Mouse (Mus musculus): ENCODE measurements around the gene Kdm1b.

Gene Kdm1b

DNA sequence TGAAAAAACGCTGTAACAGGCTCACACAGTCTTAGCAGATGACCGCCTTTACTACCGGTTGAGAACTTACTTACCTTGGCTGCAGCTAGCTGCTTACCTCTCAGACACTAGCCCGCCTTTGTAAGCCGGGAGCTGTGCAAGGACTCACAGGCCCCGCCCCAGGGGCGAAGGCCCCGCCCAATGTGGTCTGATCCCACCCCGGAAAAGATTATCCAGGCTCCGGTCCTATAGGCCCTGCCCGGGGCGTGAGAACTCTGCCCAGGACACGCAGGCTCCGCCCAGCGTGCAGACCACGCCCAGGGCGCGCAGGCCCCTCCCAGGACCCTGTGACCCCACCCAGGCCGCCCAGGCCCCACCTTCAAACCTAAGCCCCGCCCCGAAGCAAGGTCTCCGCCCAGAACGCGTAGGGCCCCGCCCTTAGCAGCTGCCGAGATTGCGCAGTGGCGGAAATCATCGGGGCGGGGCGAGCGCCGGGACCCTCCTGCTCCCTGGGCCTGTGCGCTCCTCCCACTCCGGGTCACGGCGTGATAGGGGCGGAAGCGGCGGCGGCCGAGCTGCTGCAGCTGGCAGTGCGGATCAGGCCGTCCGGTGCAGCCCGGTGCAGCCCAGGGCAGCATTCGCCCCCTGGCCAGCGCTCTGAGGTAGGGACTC, at the start of gene Kdm1b:
TSS of gene Kdm1b (plus strand) at position 470 of the 651 bp plus-strand sequence.
- DNase-seq, result peak; percentile 99

DNA sequence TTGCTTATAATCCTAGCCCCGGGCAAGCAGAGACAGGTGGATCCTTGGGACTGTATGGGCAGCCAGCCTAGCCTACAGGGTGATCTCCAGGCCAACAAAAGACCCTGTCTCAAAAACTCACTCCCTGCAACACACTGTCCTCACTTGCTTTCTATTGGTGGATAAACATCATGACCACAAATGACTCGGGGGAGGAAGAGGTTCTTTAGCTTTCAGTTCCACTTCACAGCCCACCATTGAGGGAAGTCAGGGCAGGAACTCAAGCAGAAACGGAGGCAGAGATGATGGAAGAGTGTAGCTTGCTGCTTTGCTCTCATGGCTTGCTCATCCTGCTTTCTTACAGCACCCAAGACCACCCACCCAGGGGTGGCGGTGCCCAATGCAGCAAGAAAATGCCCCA, 45.9 kb upstream of the Kdm1b start:
- DNase-seq, result no peak

DNA sequence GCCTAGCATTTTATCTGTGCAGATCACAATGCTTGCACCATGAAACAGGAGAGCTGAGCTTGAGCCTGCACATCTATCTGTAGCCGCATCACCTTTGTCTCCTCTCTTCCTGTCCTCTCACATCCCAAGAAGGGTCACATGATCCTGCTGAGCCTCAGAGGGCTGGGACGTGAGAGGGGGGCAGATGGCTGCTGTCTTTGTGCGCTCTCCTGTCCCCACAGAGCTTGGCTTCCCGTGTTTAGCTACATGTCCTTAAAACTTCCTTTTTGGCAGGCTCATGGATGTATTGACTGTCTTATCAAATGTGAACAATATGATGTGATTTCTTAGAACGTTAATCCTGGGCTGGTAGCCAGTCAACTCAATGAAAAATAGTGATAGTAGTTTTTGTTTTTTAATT, 43.8 kb upstream of the Kdm1b start:
- no peak for DNase-seq

DNA sequence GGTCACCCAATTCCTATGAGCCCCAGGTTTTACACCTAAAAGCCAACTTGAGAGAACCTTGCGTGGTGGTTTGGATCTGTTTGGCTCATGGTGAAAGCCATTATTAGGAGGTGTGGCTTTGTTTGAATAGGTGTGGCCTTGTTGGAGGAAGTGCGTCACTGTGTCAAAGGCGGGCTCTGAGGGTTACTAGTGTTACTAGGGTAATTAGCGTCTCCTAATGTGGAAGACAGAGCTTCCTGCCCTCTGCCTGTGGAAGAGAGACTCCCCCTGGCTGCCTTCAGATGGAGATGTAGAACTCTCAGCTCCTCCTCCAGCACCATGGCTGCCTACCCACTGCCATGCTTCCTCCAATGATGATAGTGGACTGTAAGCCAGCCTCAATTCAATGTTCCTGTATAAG, 41.7 kb upstream of the Kdm1b start:
- DNase-seq, result no peak

DNA sequence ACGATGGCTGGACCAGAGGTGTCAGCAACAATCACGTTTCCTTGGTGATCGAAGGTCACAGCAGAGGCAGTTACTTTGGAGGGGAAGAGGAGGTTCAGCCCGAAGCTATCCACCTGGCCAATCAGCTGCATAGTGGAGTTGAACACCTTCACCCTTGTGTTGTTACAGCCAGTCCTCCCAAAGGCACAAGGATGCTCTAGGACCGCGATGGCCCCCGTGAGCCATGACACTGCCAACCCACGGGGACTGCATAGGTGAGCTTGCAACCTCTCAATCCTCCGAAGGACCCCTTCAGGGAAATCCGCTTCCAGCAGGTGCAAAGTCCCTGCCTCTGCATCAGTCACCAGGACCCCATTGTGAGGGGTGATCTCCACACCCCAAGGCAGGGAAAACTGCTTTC, 29.6 kb upstream of the Kdm1b start:
- no peak for DNase-seq

DNA sequence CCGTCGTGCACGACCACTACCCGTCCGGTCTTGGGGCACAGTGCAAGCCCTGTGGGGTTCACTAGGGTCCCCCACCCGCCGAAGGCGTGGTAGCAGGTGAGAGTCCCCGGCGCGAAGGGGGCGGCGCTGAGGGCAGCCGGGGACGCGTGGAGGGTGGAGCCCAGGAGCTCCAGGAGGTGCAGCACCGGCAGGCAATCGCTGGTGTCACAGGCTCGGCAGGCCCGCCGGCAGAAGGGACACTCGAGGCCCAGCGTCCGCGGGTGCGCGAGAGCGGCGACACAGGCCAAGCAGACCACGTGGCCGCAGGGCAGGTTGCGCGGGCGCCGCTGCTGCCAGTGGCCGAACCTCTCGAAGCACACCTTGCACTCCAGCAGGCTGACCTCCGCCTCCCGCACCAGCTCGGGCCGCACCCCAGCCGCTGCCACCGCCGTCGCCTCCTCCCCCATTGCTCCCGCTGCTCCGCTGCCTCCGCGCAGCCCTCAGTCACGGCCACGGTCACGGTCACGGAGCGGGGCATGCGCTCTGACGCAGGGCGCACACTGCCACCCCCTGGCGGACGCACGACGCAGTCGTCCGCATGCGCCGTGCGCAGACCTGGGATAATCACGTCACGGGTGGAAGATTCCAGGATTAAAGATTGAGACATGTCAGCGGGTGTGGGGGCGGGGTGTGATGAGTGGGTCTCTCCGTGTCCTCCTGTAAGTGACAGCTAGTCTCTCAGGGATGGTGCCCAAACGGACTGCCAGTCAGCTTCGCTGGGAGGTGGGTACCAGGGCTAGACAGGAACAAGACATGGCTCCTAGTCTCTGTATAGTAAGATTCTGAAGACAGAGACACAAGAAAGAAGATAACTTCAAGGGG, 28.7 kb upstream of the Kdm1b start, which contains the start of gene Nhlrc1:
TSS of gene Nhlrc1 (minus strand) at position 517 of the 861 bp plus-strand sequence.
- DNase-seq, result peak; percentile 91

DNA sequence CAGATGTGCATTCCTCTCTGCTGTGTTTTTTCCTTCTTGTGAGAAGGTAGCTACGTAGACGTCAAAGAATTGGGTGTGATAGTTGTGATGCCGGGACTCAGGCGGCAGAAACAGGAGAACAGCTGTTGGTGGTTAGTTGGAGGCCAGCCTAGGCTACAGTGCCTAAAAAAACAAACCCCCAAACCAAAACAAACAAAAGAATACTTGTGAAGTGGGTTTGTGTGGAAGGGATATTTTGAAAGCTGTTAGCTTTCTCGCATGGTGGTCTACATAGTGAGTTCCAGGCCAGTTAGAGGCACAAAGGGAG, 28.2 kb upstream of the Kdm1b start:
- DNase-seq, result no peak

DNA sequence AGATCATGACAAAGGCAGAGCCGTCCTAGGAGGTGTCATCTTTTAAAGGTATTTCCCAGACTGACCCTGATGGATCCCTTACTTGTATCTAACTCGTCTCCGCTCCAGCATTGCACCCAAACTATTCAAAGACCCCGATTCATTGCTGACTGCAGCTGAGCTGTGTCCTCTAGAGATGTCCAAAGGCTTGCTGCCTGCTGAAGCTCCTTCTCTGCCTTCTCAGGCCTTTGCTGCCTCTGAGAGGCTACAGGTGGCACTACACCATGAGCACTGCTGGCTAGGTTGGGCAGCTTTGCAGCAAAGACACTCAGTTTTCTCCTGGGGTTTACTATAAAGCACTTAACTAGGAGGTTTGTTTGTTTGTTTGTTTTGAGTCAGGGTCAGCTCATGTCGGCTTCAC, 26.0 kb upstream of the Kdm1b start:
- peak; percentile 77 for DNase-seq

DNA sequence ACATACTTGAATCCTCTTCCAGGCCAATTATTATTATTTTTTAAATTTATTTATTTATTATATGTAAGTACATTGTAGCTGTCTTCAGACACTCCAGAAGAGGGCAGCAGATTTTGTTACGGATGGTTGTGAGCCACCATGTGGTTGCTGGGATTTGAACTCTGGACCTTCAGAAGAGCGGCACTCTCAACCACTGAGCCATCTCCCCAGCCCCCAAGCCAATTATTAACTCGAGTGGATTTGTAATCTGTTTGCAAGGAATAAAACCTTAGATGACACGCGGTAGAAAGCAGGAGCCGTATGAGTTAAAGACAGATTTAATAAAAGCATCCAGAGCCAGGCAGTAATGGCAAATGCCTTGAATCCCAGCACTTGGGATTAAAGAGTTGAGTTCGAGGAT, 23.5 kb upstream of the Kdm1b start:
- no peak for DNase-seq

DNA sequence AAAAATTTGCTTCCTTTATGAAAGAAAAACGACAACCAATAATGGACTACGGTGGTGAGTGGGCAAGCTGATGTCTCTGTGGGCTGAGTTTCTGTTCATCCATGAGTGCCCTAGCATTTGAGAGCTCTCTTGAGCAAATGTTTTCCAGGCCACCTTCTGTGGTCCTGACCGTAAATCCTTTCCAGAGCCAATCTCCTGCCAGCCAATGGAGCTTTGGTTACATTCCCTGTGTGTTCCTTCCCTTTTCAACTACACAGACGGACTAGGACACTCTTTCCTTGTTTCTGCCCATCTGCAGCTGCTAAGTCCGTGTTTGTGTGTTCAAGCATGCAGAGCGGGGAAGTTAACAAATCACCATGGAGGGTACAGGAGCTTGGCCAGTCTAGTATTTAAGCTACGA, 22.5 kb upstream of the Kdm1b start:
- peak; percentile 45 for DNase-seq

DNA sequence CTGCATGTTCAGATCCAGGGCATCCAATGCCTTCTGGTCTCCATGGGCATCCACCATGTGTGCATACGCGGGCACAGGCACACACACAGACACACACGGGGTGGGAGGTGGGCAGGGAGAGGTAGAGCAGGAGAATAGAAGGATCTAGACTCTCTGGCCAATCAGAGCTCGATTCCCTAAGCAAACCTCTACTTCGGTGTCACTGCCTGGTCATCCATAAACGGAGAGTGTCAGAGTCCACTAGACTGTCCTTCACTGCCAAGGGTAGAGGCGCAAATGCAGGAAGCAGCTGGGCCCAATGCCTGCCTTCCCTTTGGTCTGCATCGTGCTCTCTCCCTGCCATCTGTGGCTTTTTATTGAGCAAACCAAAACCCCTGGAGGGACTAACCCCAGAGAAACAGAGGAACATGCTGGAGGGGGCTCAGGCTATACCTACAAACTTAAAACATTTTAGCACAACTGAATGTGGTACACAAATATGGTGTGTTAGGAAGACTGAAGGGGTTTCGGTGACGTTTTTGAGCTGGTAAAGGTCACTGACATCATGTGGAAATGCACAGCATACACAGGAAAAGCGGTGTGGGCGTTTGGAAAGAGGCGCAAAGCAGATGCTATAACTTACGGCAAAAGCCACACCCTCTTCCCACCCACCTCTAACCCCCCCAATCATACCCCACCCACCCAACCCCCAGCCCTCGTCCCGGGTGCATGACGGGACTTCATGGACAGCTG, 12.8 kb upstream of the Kdm1b start:
- DNase-seq, result no peak

DNA sequence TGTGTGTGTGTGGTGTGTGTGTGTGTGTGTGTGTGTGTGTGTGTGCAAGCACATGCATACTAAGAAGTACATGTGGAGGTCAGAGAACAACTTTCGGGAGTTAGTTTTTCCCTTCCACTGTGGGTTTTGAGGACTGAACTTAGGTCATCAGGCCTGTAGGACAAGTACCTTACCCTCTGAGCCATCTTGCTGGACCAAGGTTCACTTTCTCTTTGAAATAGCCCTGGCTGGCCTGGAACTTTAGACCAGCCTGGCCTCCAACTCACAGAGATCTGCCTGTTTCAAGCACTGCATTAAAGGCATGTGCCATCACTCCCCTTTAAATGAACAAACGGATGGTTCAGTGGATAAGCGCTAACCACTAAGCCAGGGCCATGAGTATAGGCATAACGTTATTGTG, 9.7 kb upstream of the Kdm1b start:
- DNase-seq, result no peak

DNA sequence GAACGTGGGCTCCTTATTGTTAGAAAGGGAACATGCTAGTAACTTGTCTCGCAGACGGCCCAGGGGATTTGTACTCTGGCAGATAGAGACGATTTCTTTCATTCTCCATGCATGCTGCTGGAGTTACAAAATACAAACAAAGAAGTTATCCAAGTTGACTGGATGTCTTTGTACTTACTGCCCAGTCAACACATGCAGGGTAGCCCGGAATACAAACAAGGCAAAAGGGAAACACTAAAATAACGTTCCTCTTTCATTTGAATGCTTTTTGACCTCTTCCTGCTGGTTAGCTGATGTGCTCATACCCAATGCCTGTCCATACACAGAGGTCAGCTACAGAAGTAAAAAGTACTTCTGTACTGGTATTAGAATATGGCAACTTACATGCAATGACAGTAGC, 5.4 kb upstream of the Kdm1b start:
- no peak for DNase-seq

DNA sequence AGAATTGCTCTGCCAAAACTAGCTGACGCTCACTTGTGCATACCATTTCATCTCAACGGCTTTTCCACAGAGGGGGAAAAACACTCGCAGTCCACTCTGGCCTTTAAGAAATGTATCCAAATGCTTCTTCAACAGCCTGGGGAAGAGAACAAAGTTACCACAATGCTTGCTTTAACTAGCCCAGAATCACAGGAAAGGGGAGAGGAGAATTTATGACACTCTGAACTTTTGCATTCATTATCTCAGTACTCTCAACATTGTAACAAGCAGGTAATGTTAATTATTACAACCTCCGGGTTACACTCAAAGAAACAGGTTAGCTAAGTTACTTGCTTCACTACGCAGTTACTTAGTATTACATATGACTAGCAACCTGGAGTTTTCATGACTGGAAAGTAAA, 3.2 kb upstream of the Kdm1b start:
- DNase-seq, result no peak

DNA sequence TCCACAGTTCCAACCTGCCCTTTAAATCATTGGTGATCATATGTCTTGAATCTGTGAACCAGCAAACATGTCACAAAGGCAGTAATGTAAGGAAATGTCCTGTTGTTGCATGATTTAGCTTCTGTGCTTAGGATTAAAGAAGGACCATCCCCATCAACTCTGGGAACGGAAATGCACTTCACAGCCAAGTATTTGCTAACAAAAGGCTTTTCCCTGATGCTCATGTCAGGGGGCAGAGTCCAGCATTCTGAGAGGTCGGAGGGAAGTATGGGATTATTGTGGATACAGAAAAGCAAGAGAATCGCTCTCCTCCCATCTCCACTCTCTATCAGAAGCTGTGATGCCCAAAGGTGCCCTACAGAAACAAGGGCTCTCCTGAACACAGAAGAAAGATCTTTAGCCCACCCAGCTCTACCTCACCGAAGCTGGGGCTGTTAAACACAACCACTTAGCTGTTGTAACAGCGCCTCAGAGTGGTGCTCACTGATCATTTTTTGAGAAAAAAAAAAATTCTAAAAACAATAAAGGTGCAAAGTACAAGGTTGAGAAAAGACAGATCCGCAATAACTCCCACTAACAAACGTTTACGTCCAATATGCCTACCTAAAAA, 1.2 kb upstream of the Kdm1b start:
- DNase-seq, result peak; percentile 16

DNA sequence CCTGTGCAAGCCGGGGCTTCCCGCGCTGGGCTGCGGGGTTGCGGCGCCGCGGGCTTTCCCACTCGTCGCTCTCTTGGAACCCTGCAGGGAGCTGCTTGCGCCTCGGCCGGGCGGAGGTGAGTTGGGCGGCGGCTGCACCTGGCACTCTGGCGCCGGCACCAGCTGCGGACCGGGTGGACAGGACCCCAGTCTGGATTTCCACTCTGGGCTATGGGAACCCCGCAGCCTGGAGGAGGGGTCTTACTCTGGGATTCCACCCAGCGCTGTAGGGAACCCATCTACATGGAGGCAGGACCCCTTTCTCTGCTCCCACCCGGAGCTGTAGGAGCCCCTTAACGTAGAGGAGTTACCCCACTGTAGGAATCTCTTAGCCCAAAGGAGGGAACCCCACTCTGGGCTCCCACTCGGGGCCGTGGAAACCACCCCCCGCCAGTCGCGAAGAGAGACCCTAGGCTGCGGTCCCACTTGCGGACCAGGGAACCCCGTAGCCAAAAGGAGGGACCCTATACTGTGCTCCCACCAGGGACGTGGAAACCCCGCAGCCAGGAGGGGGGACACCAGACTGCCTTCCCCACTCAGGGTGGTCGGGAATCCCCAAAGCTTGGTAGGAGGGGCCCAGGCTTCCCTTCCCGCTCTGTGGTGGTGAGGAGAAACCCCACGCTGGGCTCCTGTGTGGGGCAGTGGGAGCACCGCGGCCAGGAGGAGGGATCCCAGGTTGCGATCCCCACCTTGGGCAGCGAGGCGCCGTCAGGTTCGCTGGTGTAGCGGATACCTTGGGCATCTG, 726 bp downstream of the Kdm1b start:
- DNase-seq, result peak; percentile 38

DNA sequence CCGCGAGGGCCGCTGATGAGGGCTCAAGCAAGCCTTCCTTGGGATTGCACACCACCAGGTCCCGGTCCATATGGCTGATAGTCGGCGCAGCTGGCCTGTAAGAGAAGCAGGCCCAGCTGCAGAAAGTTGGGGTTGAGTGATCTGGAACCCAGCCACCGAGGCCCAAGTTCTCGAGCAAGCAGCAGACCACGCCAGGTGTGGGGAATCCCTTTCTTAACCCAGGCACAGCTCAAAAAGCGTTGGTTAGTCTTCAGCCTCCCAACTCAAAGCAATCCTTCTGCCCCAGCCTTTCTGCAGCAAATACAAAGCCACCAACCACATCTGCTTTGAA, 1.3 kb downstream of the Kdm1b start, which contains the start of gene Tpmt:
TSS of gene Tpmt (minus strand) at position 121 of the 331 bp plus-strand sequence.
- DNase-seq, result no peak

DNA sequence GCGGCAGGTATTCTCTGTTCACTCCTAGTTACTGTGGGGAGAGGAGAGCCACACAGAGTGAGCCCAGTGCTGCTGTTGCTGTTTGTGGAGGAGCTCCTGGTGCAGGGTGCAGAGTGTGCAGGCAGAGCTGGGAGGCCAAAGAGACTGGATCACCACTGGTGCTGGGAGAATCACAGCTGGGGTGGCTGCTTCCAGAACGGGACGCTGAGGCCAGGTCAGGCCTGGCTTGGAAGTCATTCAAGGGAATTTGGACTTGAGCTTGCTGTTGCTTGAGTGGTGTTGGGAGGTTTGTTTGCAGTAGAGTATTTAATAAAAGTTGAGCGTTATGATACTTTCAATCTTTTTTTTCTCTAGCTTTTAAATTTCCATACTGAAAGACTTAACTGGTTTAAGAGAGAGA, 4.7 kb downstream of the Kdm1b start:
- no peak for DNase-seq

DNA sequence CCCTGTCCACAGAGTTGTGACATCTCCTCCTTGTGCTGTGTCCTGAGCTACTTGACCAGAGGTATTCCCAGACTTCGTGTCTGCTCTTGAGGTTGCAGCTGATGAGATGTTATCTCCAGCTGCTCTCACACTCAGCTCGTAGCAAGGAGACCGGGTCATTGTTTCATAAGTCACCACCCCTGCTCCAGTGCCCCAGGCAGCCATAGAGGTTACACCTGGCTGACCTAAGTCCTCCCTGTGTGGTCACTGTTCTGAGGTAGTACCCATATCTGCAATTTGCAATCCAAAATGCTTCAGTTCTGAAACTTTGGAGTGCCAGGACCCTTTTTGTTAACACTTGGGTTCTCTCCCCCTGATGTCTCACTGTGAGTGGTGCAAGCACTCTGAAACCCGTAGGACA, 6.7 kb downstream of the Kdm1b start:
- DNase-seq, result no peak

DNA sequence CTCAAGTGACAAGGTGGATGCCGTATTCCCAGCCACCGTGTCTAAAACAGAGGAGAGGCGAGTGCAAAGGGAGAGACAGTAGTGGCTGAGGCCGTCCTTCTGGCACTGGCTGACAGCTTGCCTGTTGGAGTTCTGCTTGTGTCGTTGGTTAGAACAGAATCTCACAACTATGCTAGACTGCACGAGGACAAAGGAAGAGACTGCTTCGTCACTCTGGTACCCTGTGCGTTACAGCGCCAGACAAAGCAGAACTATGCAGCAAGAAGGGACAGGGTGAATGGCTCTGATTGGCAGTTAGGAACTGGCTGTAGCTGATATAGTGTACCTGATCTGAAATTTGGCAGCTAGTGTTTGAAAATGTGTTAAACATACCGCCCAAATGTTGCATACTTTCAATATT, 10.7 kb downstream of the Kdm1b start:
- peak; percentile 88 for DNase-seq

DNA sequence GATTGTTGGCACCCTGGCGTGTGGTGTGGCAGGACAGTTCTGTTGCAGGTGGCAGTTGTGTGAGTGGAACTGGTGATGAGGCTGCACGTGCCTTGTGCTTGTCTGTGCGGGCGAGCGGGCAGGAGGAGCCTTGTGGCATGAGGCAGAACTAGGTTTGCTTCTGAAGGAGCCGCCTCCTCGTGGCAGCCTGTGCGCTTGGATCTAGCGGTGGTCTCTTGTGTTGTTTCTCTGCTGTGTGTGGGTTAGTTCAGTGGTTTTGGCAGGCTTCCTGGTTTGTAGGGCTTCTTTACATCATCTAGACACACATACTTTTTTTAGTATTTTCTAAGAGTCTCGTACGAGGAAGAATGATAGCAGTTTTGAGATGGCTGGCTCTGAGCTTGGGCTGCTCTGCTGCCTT, 12.8 kb downstream of the Kdm1b start:
- no peak for DNase-seq

DNA sequence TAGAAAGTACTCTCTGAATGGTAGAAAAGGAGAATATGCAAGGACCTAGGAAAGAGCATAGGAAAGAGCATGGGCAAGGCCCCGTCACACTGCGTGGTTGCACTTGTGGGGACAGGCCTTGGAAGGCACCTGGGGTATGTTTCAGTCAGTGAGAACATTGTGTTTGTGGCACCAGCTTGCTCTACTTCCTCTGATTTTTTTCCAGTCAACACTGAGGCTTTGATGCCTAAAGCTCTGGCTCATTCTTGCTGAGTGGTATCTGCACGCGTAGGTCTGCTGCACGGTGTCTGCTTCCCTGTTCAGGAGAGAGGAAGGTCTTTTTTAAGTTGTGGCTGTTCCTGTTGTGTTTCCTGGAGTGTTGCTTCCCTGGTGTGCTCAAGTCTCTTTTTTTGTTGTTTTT, 13.5 kb downstream of the Kdm1b start:
- DNase-seq, result no peak

DNA sequence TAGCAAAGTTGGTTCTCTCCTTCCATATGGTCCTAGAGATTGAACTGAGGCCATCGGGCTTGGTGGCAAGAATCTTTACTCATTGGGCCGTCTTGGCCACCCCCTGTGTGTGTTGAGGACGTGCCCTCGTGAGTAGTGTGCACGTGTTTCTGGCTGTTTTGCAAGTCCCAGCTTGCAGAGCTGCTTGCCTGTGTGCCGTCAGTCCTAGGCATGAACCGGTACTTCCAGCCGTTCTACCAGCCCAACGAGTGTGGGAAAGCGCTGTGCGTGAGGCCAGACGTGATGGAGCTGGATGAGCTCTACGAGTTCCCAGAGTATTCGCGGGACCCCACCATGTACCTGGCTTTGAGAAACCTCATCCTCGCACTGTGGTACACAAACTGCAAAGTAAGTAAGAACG, 19.5 kb downstream of the Kdm1b start:
- no peak for DNase-seq

Measured in retina, postnatal 1 day (tissue).